12 mouse cellular contexts compared by ENCODE assay signal in genomic region chr16:24339320-24340265, GRCm38 (mm10). TPM values are rescaled to one million over a fixed set of nuclear protein-coding genes. Genes with fewer than 3 reads are reported as not detected.
DNase-seq lines count a peak whose midpoint lies in the region; ATAC-seq lines count a peak whose summit lies in the region.
"Had no signal": no experiment of that assay in that cellular context is flagged by ENCODE, and none has a peak within 500 bp of the region (broad histone marks: within the 10 kb centered on the region; RNA-seq: fewer than 3 reads in every experiment).

No protein-coding gene starts in this region.

- DNase-seq in hindbrain, embryonic 11.5 days (ENCODE audit: low spot score), result peak; percentile 10
- no peak for DNase-seq in hindbrain, embryonic 14.5 days (ENCODE audit: low spot score)
- peak; percentile 60 for DNase-seq in embryonic facial prominence, embryonic 10.5 days (ENCODE audit: low spot score)
- peak; percentile 62 for DNase-seq in lung, postnatal 10 days
- peak; percentile 40 to 51 for DNase-seq in thymus, postnatal 10 days (ENCODE audit: low spot score in 2 of 2)
- DNase-seq in cerebellum, postnatal 14 days, result no peak
- no peak for DNase-seq in cerebellum, postnatal 10 days
- DNase-seq: cerebellum, adult 2 months had no signal

- H3K9me3 ChIP-seq in hindbrain, embryonic 11.5 days (ENCODE audit: control insufficient read depth, low read length), result no peaks in the 10 kb centered on the region
- no peaks in the 10 kb centered on the region for H3K9me3 ChIP-seq in hindbrain, embryonic 14.5 days (ENCODE audit: control insufficient read depth, low read length)
- no peaks in the 10 kb centered on the region for H3K9me3 ChIP-seq in embryonic facial prominence, embryonic 10.5 days
- H3K9me3 ChIP-seq in forebrain, embryonic 16.5 days (ENCODE audit: control insufficient read depth, low read length), result no peaks in the 10 kb centered on the region
- H3K9me3 ChIP-seq: heart, embryonic 13.5 days had no signal

- WGBS in hindbrain, embryonic 11.5 days, result 55% methylated on average over 10 of the region's 10 CpGs
- 67% methylated on average over 10 of the region's 10 CpGs for WGBS in hindbrain, embryonic 14.5 days
- 38% methylated on average over 10 of the region's 10 CpGs for WGBS in embryonic facial prominence, embryonic 10.5 days
- 50% methylated on average over 10 of the region's 10 CpGs for WGBS in forebrain, embryonic 16.5 days

- ATAC-seq in hindbrain, embryonic 11.5 days (ENCODE audit: low FRiP score), result no peak
- no peak for ATAC-seq in hindbrain, embryonic 14.5 days (ENCODE audit: low FRiP score)
- no peak for ATAC-seq in forebrain, embryonic 16.5 days
- ATAC-seq: forebrain, embryonic 14.5 days; midbrain, embryonic 16.5 days had no signal

- H3K27me3 ChIP-seq in hindbrain, embryonic 11.5 days (ENCODE audit: control insufficient read depth, insufficient read depth, low read length), result no peaks in the 10 kb centered on the region
- no peaks in the 10 kb centered on the region for H3K27me3 ChIP-seq in hindbrain, embryonic 14.5 days (ENCODE audit: control insufficient read depth, insufficient read depth, low read length)
- no peaks in the 10 kb centered on the region for H3K27me3 ChIP-seq in embryonic facial prominence, embryonic 10.5 days (replicated peaks; ENCODE audit: low read depth, poor library complexity, severe bottlenecking)
- H3K27me3 ChIP-seq in forebrain, embryonic 16.5 days (replicated peaks; ENCODE audit: control insufficient read depth, insufficient read depth, low read length), result no peaks in the 10 kb centered on the region
- H3K27me3 ChIP-seq: heart, embryonic 13.5 days had no signal

- H3K9ac ChIP-seq in hindbrain, embryonic 11.5 days (ENCODE audit: low read depth, low read length), result no peak overlapping the region
- no peak overlapping the region for H3K9ac ChIP-seq in hindbrain, embryonic 14.5 days
- H3K9ac ChIP-seq in forebrain, embryonic 16.5 days (replicated peaks; ENCODE audit: low read depth, low read length), result no peak overlapping the region
- H3K9ac ChIP-seq: heart, embryonic 13.5 days had no signal

- H3K4me2 ChIP-seq in hindbrain, embryonic 11.5 days (replicated peaks; ENCODE audit: low read depth, low read length), result no peak overlapping the region
- no peak overlapping the region for H3K4me2 ChIP-seq in hindbrain, embryonic 14.5 days (replicated peaks)
- H3K4me2 ChIP-seq in forebrain, embryonic 16.5 days (ENCODE audit: low read length), result no peak overlapping the region
- H3K4me2 ChIP-seq: heart, embryonic 13.5 days had no signal

- H3K4me3 ChIP-seq in hindbrain, embryonic 11.5 days (ENCODE audit: low read depth, low read length), result no peak overlapping the region
- H3K4me3 ChIP-seq in hindbrain, embryonic 14.5 days (replicated peaks; ENCODE audit: low read length), result no peak overlapping the region
- H3K4me3 ChIP-seq in embryonic facial prominence, embryonic 10.5 days, result no peak overlapping the region
- H3K4me3 ChIP-seq in forebrain, embryonic 16.5 days (replicated peaks; ENCODE audit: low read length), result no peak overlapping the region
- H3K4me3 ChIP-seq: heart, embryonic 13.5 days had no signal

- H3K36me3 ChIP-seq in hindbrain, embryonic 11.5 days (ENCODE audit: control insufficient read depth, insufficient read depth, low read length), result no peaks in the 10 kb centered on the region
- no peaks in the 10 kb centered on the region for H3K36me3 ChIP-seq in hindbrain, embryonic 14.5 days (replicated peaks; ENCODE audit: control insufficient read depth, insufficient read depth)
- no peaks in the 10 kb centered on the region for H3K36me3 ChIP-seq in embryonic facial prominence, embryonic 10.5 days (replicated peaks)
- H3K36me3 ChIP-seq in forebrain, embryonic 16.5 days (ENCODE audit: control insufficient read depth, insufficient read depth), result no peaks in the 10 kb centered on the region
- H3K36me3 ChIP-seq: heart, embryonic 13.5 days had no signal

- no peaks in the 10 kb centered on the region for H3K4me1 ChIP-seq in hindbrain, embryonic 11.5 days (replicated peaks; ENCODE audit: control insufficient read depth, insufficient read depth, low read length)
- H3K4me1 ChIP-seq in hindbrain, embryonic 14.5 days (replicated peaks; ENCODE audit: control insufficient read depth, insufficient read depth, low read length), result no peaks in the 10 kb centered on the region
- peaks cover 12% of the 10 kb centered on the region for H3K4me1 ChIP-seq in embryonic facial prominence, embryonic 10.5 days
- no peaks in the 10 kb centered on the region for H3K4me1 ChIP-seq in forebrain, embryonic 16.5 days (replicated peaks; ENCODE audit: control insufficient read depth, insufficient read depth, low read length)

- no peak overlapping the region for H3K27ac ChIP-seq in hindbrain, embryonic 11.5 days (ENCODE audit: low read depth, low read length)
- no peak overlapping the region for H3K27ac ChIP-seq in hindbrain, embryonic 14.5 days
- H3K27ac ChIP-seq in embryonic facial prominence, embryonic 10.5 days (replicated peaks), result peak overlapping the region; percentile 37; the same call in 1 of the 2 replicates
- no peak overlapping the region for H3K27ac ChIP-seq in forebrain, embryonic 16.5 days (ENCODE audit: low read length)
- H3K27ac ChIP-seq: heart, embryonic 13.5 days had no signal

RNA-seq across cellular contexts. Expression of gene Lpp, which starts 53.7 kb away (rescaled TPM):
- polyA plus RNA-seq in hindbrain, embryonic 11.5 days (2014; fragmentation: Nextera tagmentation; extraction: Ambion mirVana), result 19.6 and 25.1 TPM in 2 replicates
- 11.0 and 13.0 TPM in 2 replicates for polyA plus RNA-seq in hindbrain, embryonic 14.5 days (2014; fragmentation: Nextera tagmentation; extraction: Ambion mirVana)
- polyA plus RNA-seq in embryonic facial prominence, embryonic 10.5 days (2016; fragmentation: Nextera tagmentation; extraction: Ambion mirVana), result 41.8 and 43.5 TPM in 2 replicates
- 10.5 and 12.2 TPM in 2 replicates for polyA plus RNA-seq in forebrain, embryonic 16.5 days (2015; fragmentation: Nextera tagmentation; extraction: Ambion mirVana)

Comparison
In these comparisons a context has a peak if more than half of its experiments do, and no peak if none do; other contexts are left out.
1. DNase-seq: peak in hindbrain, embryonic 11.5 days (single experiment), embryonic facial prominence, embryonic 10.5 days (single experiment), lung, postnatal 10 days (single experiment) and thymus, postnatal 10 days (2 of 2); none in hindbrain, embryonic 14.5 days (single experiment), cerebellum, postnatal 14 days (0 of 2) and cerebellum, postnatal 10 days (0 of 2).